Mouse (Mus musculus) embryo, embryonic 11.5 days (tissue): ENCODE measurements at regions not wholly inside any gene's neighbourhood (a gene's known extent, or its start where the extent isn't known, plus 50 kb on each side); places are given as distances from the start of the nearest gene placed in this dataset.

Experiments used
- DNase-seq: peaks from one replicate; pipeline ENCODE4 v3.0.0-alpha.2; 2012; ENCODE audit warnings: low read depth, low spot score

GRCm38 (mm10) chr15:62189565-62190181, 1266.9 kb upstream of the A1bg start:
- no peak for DNase-seq

GRCm38 (mm10) chr15:62186548-62186947, 1263.7 kb upstream of the A1bg start:
- no peak for DNase-seq

- no peak for DNase-seq
These were observed 1261.0 kb upstream of the A1bg start for GRCm38 (mm10) chr15:62183803-62184202.

GRCm38 (mm10) chr15:62181454-62181910, 1258.7 kb upstream of the A1bg start:
- no peak for DNase-seq

- no peak for DNase-seq
These were observed 1257.9 kb upstream of the A1bg start for GRCm38 (mm10) chr15:62180718-62181117.

- DNase-seq, result no peak
These were observed 1257.0 kb upstream of the A1bg start for GRCm38 (mm10) chr15:62179801-62180200.

GRCm38 (mm10) chr15:62178568-62178967, 1255.8 kb upstream of the A1bg start:
- DNase-seq, result no peak

GRCm38 (mm10) chr15:62177768-62178410, 1255.1 kb upstream of the A1bg start:
- no peak for DNase-seq

- DNase-seq, result no peak
These were observed 1253.3 kb upstream of the A1bg start for GRCm38 (mm10) chr15:62176076-62176475.

- DNase-seq, result no peak
These were observed 1251.1 kb upstream of the A1bg start for GRCm38 (mm10) chr15:62173633-62174543.

GRCm38 (mm10) chr15:62171632-62172031, 1248.8 kb upstream of the A1bg start:
- DNase-seq, result no peak

GRCm38 (mm10) chr15:62171167-62171566, 1248.4 kb upstream of the A1bg start:
- no peak for DNase-seq

GRCm38 (mm10) chr15:62170337-62170736, 1247.5 kb upstream of the A1bg start:
- no peak for DNase-seq

- DNase-seq, result no peak
These were observed 1246.8 kb upstream of the A1bg start for GRCm38 (mm10) chr15:62169591-62170019.

- no peak for DNase-seq
These were observed 1246.3 kb upstream of the A1bg start for GRCm38 (mm10) chr15:62168958-62169590.

- DNase-seq, result no peak
These were observed 1245.7 kb upstream of the A1bg start for GRCm38 (mm10) chr15:62168522-62168921.

- no peak for DNase-seq
These were observed 1244.0 kb upstream of the A1bg start for GRCm38 (mm10) chr15:62166786-62167185.

- DNase-seq, result no peak
These were observed 1243.2 kb upstream of the A1bg start for GRCm38 (mm10) chr15:62165826-62166500.

- no peak for DNase-seq
These were observed 1242.1 kb upstream of the A1bg start for GRCm38 (mm10) chr15:62164766-62165410.

GRCm38 (mm10) chr15:62163203-62163602, 1240.4 kb upstream of the A1bg start:
- no peak for DNase-seq
